ENCODE assay signal across 19 mouse cellular contexts in genomic region chr13:25856549-25856948, GRCm38 (mm10).
A peak's percentile ranks its signal among the peaks of the same experiment; 100 is the strongest.
DNase-seq lines count a peak whose midpoint lies in the region; ATAC-seq and TF ChIP-seq lines count a peak whose summit lies in the region.
"Had no signal": no experiment of that assay in that cellular context is flagged by ENCODE, and none has a peak within 500 bp of the region (broad histone marks: within the 10 kb centered on the region; RNA-seq: fewer than 3 reads in every experiment).

No protein-coding gene starts in this region.

- H3K4me3 ChIP-seq in lung, embryonic 16.5 days (ENCODE audit: low read length): no peak overlapping the region
- H3K4me3 ChIP-seq in lung, adult 2 months (replicated peaks; ENCODE audit: extremely low read depth, low read depth, low read length): no peak overlapping the region
- H3K4me3 ChIP-seq: embryonic facial prominence, embryonic 13.5 days; embryonic facial prominence, embryonic 15.5 days; erythroblast, embryonic 14.5 days; forebrain, embryonic 10.5 days; forebrain, embryonic 12.5 days had no signal

- no peaks in the 10 kb centered on the region for H3K27me3 ChIP-seq in lung, embryonic 16.5 days (ENCODE audit: control insufficient read depth, insufficient read depth, low read depth, low read length)
- H3K27me3 ChIP-seq: embryonic facial prominence, embryonic 13.5 days; embryonic facial prominence, embryonic 15.5 days; forebrain, embryonic 12.5 days had no signal

- no peaks in the 10 kb centered on the region for H3K9me3 ChIP-seq in lung, embryonic 16.5 days (ENCODE audit: control insufficient read depth, low read length)
- H3K9me3 ChIP-seq: embryonic facial prominence, embryonic 13.5 days; embryonic facial prominence, embryonic 15.5 days; forebrain, embryonic 10.5 days; forebrain, embryonic 12.5 days had no signal

- H3K4me1 ChIP-seq in lung, embryonic 16.5 days (replicated peaks; ENCODE audit: control insufficient read depth, insufficient read depth, low read length): peaks cover 3% of the 10 kb centered on the region; the same call in 1 of the 2 replicates
- H3K4me1 ChIP-seq in lung, adult 2 months (ENCODE audit: control insufficient read depth, insufficient read depth, low read length): no peaks in the 10 kb centered on the region
- H3K4me1 ChIP-seq: embryonic facial prominence, embryonic 15.5 days; forebrain, embryonic 10.5 days; forebrain, embryonic 12.5 days had no signal

- H3K9ac ChIP-seq in lung, embryonic 16.5 days (ENCODE audit: low read length): no peak overlapping the region
- H3K9ac ChIP-seq: embryonic facial prominence, embryonic 13.5 days; embryonic facial prominence, embryonic 15.5 days; forebrain, embryonic 12.5 days had no signal

- H3K36me3 ChIP-seq in lung, embryonic 16.5 days (ENCODE audit: control insufficient read depth, insufficient read depth, low read length): no peaks in the 10 kb centered on the region
- H3K36me3 ChIP-seq: embryonic facial prominence, embryonic 13.5 days; embryonic facial prominence, embryonic 15.5 days; forebrain, embryonic 10.5 days; forebrain, embryonic 12.5 days had no signal

- no peak for TF ChIP-seq CTCF in lung, adult 2 months (IDR thresholded peaks at IDR 0.05; ENCODE audit: insufficient read depth, low read length)

- TF ChIP-seq POLR2A in lung, adult 2 months (IDR thresholded peaks at IDR 0.05; ENCODE audit: borderline replicate concordance, extremely low read depth, low read depth, low read length): no peak

- H3K4me2 ChIP-seq in lung, embryonic 16.5 days (ENCODE audit: low read depth, low read length): no peak overlapping the region
- H3K4me2 ChIP-seq: embryonic facial prominence, embryonic 13.5 days; embryonic facial prominence, embryonic 15.5 days; forebrain, embryonic 12.5 days had no signal

- peak overlapping the region; percentile 58; the same call in 1 of the 2 replicates for H3K27ac ChIP-seq in lung, embryonic 16.5 days (ENCODE audit: low read length)
- H3K27ac ChIP-seq: embryonic facial prominence, embryonic 13.5 days; embryonic facial prominence, embryonic 15.5 days; forebrain, embryonic 10.5 days; forebrain, embryonic 12.5 days had no signal

- peak; percentile 59; the same call in 1 of the 2 replicates for ATAC-seq in lung, embryonic 16.5 days (ENCODE audit: low read depth)
- ATAC-seq: forebrain, embryonic 14.5 days; forebrain, embryonic 16.5 days had no signal

- 50% methylated on average over 2 of the region's 2 CpGs for WGBS in lung, embryonic 16.5 days
- WGBS in lung, adult 2 months: 73% methylated on average over 2 of the region's 2 CpGs

- no peak for DNase-seq in lung, adult 2 months
- DNase-seq in lung, postnatal 36 days: peak; percentile 0
- no peak for DNase-seq in lung, postnatal 10 days
- DNase-seq: adrenal gland, postnatal 25 days; cerebellum, adult 11 months; cerebellum, adult 18-20 months; cerebellum, adult 8-10 months; cerebellum, adult 9-11 months; cerebellum, postnatal 14 days; cerebellum, postnatal 36 days; embryo, embryonic 11 days had no signal
